Mouse (Mus musculus): ENCODE data around the gene Emc7. TPM values are rescaled to one million over a fixed set of nuclear protein-coding genes. Genes with fewer than 3 reads are reported as not detected.

The Emc7 gene
- polyA plus RNA-seq, 1 experiment from 2014 or later: 19.2 TPM

GRCm38 (mm10) chr2:112484886-112485285 lies 30.1 kb downstream of the Emc7 start:
- H3K4me3 ChIP-seq (ENCODE audit: low read length): no peak overlapping the region
- no peak overlapping the region for H3K4me2 ChIP-seq (ENCODE audit: low read depth, low read length)
- peak; percentile 58; the same call in 1 of the 2 replicates for ATAC-seq (replicated peaks; ENCODE audit: extremely low read depth, insufficient read depth, low FRiP score)
- H3K4me1 ChIP-seq (ENCODE audit: control insufficient read depth, insufficient read depth, low read length): no peaks in the 10 kb centered on the region
- H3K9me3 ChIP-seq (replicated peaks; ENCODE audit: control insufficient read depth, low read length): no peaks in the 10 kb centered on the region
- H3K27ac ChIP-seq (ENCODE audit: low read length): no peak overlapping the region
- H3K9ac ChIP-seq (ENCODE audit: low read length): no peak overlapping the region
- 24% methylated on average over 2 of the region's 2 CpGs for WGBS
- H3K36me3 ChIP-seq (ENCODE audit: control insufficient read depth, insufficient read depth): no peaks in the 10 kb centered on the region
- H3K27me3 ChIP-seq (ENCODE audit: control insufficient read depth, insufficient read depth, low read length): no peaks in the 10 kb centered on the region

GRCm38 (mm10) chr2:112490483-112491196 lies 35.8 kb downstream of the Emc7 start:
- no peaks in the 10 kb centered on the region for H3K27me3 ChIP-seq (ENCODE audit: control insufficient read depth, insufficient read depth, low read length)
- H3K4me1 ChIP-seq (ENCODE audit: control insufficient read depth, insufficient read depth, low read length): peaks cover 11% of the 10 kb centered on the region
- no peak overlapping the region for H3K4me3 ChIP-seq (ENCODE audit: low read length)
- no peak overlapping the region for H3K27ac ChIP-seq (ENCODE audit: low read length)
- no peak overlapping the region for H3K9ac ChIP-seq (ENCODE audit: low read length)
- WGBS: 83% methylated on average over 11 of the region's 11 CpGs
- no peak for ATAC-seq (replicated peaks; ENCODE audit: extremely low read depth, insufficient read depth, low FRiP score)
- H3K4me2 ChIP-seq (ENCODE audit: low read depth, low read length): no peak overlapping the region
- no peaks in the 10 kb centered on the region for H3K9me3 ChIP-seq (replicated peaks; ENCODE audit: control insufficient read depth, low read length)
- H3K36me3 ChIP-seq (ENCODE audit: control insufficient read depth, insufficient read depth): no peaks in the 10 kb centered on the region

GRCm38 (mm10) chr2:112491629-112492028 lies 36.8 kb downstream of the Emc7 start:
- no peak for ATAC-seq (replicated peaks; ENCODE audit: extremely low read depth, insufficient read depth, low FRiP score)
- no peaks in the 10 kb centered on the region for H3K36me3 ChIP-seq (ENCODE audit: control insufficient read depth, insufficient read depth)
- no peaks in the 10 kb centered on the region for H3K27me3 ChIP-seq (ENCODE audit: control insufficient read depth, insufficient read depth, low read length)
- H3K9ac ChIP-seq (ENCODE audit: low read length): no peak overlapping the region; the same call in 1 of the 2 replicates
- H3K27ac ChIP-seq (ENCODE audit: low read length): no peak overlapping the region
- WGBS: 76% methylated on average over 5 of the region's 5 CpGs
- no peaks in the 10 kb centered on the region for H3K9me3 ChIP-seq (replicated peaks; ENCODE audit: control insufficient read depth, low read length)
- no peak overlapping the region for H3K4me2 ChIP-seq (ENCODE audit: low read depth, low read length)
- H3K4me3 ChIP-seq (ENCODE audit: low read length): no peak overlapping the region
- H3K4me1 ChIP-seq (ENCODE audit: control insufficient read depth, insufficient read depth, low read length): peaks cover 11% of the 10 kb centered on the region

GRCm38 (mm10) chr2:112492431-112492855 lies 37.6 kb downstream of the Emc7 start:
- peak overlapping the region; percentile 99 for H3K9ac ChIP-seq (ENCODE audit: low read length)
- peak overlapping the region; percentile 84 for H3K4me3 ChIP-seq (ENCODE audit: low read length)
- ATAC-seq (replicated peaks; ENCODE audit: extremely low read depth, insufficient read depth, low FRiP score): peak; percentile 10
- H3K36me3 ChIP-seq (ENCODE audit: control insufficient read depth, insufficient read depth): no peaks in the 10 kb centered on the region
- WGBS: 4% methylated on average over 9 of the region's 9 CpGs
- H3K4me2 ChIP-seq (ENCODE audit: low read depth, low read length): peak overlapping the region; percentile 80
- H3K27ac ChIP-seq (ENCODE audit: low read length): peak overlapping the region; percentile 100
- no peaks in the 10 kb centered on the region for H3K9me3 ChIP-seq (replicated peaks; ENCODE audit: control insufficient read depth, low read length)
- no peaks in the 10 kb centered on the region for H3K27me3 ChIP-seq (ENCODE audit: control insufficient read depth, insufficient read depth, low read length)
- peaks cover 11% of the 10 kb centered on the region for H3K4me1 ChIP-seq (ENCODE audit: control insufficient read depth, insufficient read depth, low read length)

- under 1% methylated on average over 79 of the region's 87 CpGs for WGBS
- Histone ChIP-seq H3K4me2 (ENCODE audit: low read depth, low read length) (peak within 1 kb of the TSS; percentile 80), H3K36me3 (ENCODE audit: control insufficient read depth, insufficient read depth) (no peaks in the 10 kb centered on the region), H3K4me1 (ENCODE audit: control insufficient read depth, insufficient read depth, low read length) (peaks cover 11% of the 10 kb centered on the region), H3K27me3 (ENCODE audit: control insufficient read depth, insufficient read depth, low read length) (no peaks in the 10 kb centered on the region), H3K27ac (ENCODE audit: low read length) (peak within 1 kb of the TSS; percentile 100), H3K9ac (ENCODE audit: low read length) (peak within 1 kb of the TSS; percentile 99), H3K9me3 (replicated peaks; ENCODE audit: control insufficient read depth, low read length) (no peaks in the 10 kb centered on the region), H3K4me3 (ENCODE audit: low read length) (peak within 1 kb of the TSS; percentile 84)
- ATAC-seq (replicated peaks; ENCODE audit: extremely low read depth, insufficient read depth, low FRiP score): peak; percentile 93
Measured at GRCm38 (mm10) chr2:112492856-112493538, 38.2 kb downstream of the Emc7 start, which contains the start of gene Aven. Gene Aven (plus strand): TSS chr2:112492964.

GRCm38 (mm10) chr2:112493539-112494260 lies 38.9 kb downstream of the Emc7 start:
- H3K9ac ChIP-seq (ENCODE audit: low read length): peak overlapping the region; percentile 99
- peaks cover 12% of the 10 kb centered on the region for H3K4me1 ChIP-seq (ENCODE audit: control insufficient read depth, insufficient read depth, low read length)
- H3K4me3 ChIP-seq (ENCODE audit: low read length): peak overlapping the region; percentile 84
- H3K4me2 ChIP-seq (ENCODE audit: low read depth, low read length): peak overlapping the region; percentile 80
- H3K9me3 ChIP-seq (replicated peaks; ENCODE audit: control insufficient read depth, low read length): no peaks in the 10 kb centered on the region
- no peaks in the 10 kb centered on the region for H3K27me3 ChIP-seq (ENCODE audit: control insufficient read depth, insufficient read depth, low read length)
- WGBS: 37% methylated on average over 11 of the region's 11 CpGs
- ATAC-seq (replicated peaks; ENCODE audit: extremely low read depth, insufficient read depth, low FRiP score): 0 out of 2 replicates have a peak, but pooled peaks have one; percentile 2
- no peaks in the 10 kb centered on the region for H3K36me3 ChIP-seq (ENCODE audit: control insufficient read depth, insufficient read depth)
- H3K27ac ChIP-seq (ENCODE audit: low read length): peak overlapping the region; percentile 100

- H3K27ac ChIP-seq (ENCODE audit: low read length): no peak overlapping the region
- ATAC-seq (replicated peaks; ENCODE audit: extremely low read depth, insufficient read depth, low FRiP score): no peak
Measured at GRCm38 (mm10) chr2:112497851-112498250, 43.1 kb downstream of the Emc7 start.

GRCm38 (mm10) chr2:112501209-112501608 lies 46.4 kb downstream of the Emc7 start:
- 4% methylated on average over 6 of the region's 6 CpGs for WGBS
- Histone ChIP-seq H3K36me3 (ENCODE audit: control insufficient read depth, insufficient read depth) (no peaks in the 10 kb centered on the region), H3K9ac (ENCODE audit: low read length) (no peak overlapping the region; the same call in 1 of the 2 replicates), H3K4me3 (ENCODE audit: low read length) (no peak overlapping the region), H3K9me3 (replicated peaks; ENCODE audit: control insufficient read depth, low read length) (no peaks in the 10 kb centered on the region), H3K4me1 (ENCODE audit: control insufficient read depth, insufficient read depth, low read length) (peaks cover 4% of the 10 kb centered on the region; the same call in 1 of the 2 replicates), H3K4me2 (ENCODE audit: low read depth, low read length) (no peak overlapping the region), H3K27me3 (ENCODE audit: control insufficient read depth, insufficient read depth, low read length) (no peaks in the 10 kb centered on the region), H3K27ac (ENCODE audit: low read length) (no peak overlapping the region)
- ATAC-seq (replicated peaks; ENCODE audit: extremely low read depth, insufficient read depth, low FRiP score): peak; percentile 86

More at GRCm38 (mm10) chr2:112497851-112498250, 43.1 kb downstream of the Emc7 start:
- H3K4me2 ChIP-seq (ENCODE audit: low read depth, low read length): no peak overlapping the region
- no peaks in the 10 kb centered on the region for H3K36me3 ChIP-seq (ENCODE audit: control insufficient read depth, insufficient read depth)
- H3K9ac ChIP-seq (ENCODE audit: low read length): no peak overlapping the region
- H3K9me3 ChIP-seq (replicated peaks; ENCODE audit: control insufficient read depth, low read length): no peaks in the 10 kb centered on the region
- peaks cover 9% of the 10 kb centered on the region for H3K4me1 ChIP-seq (ENCODE audit: control insufficient read depth, insufficient read depth, low read length)
- no peaks in the 10 kb centered on the region for H3K27me3 ChIP-seq (ENCODE audit: control insufficient read depth, insufficient read depth, low read length)
- 69% methylated on average over 7 of the region's 7 CpGs for whole genome bisulfite sequencing
- no peak overlapping the region for H3K4me3 ChIP-seq (ENCODE audit: low read length)

Data from heart, embryonic 16.5 days (tissue).